Mouse (Mus musculus): ENCODE measurements around the gene Akr1b3. TPM values are rescaled to one million over a fixed set of nuclear protein-coding genes. Genes with fewer than 3 reads are reported as not detected.

Gene Akr1b3
- total and polyA plus RNA-seq, 2 experiments from 2014 or later = 88.6 to 98.3 TPM

DNA sequence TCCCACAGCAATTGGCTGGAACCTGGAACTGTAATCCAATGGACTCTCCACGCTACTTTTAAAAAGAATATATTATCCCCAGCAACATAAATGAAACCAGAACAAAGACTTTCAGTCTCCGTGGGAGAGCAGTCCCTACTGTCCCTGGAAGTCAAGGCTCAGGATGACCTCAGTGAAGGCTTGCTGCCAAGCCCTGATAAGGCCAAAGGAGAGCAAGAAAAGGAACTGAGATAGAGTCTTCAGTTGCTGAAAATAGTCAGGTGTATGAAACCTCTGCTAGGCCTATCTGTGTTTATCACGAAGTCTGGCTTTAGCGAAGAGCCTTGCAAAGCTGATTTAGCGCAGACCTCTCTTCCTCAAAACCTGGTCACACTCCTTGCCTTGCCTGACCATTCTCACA, 14.1 kb upstream of the Akr1b3 start:
- Histone ChIP-seq H3K4me1 (ENCODE audit: insufficient read depth) (no peaks in the 10 kb centered on the region), H3K27ac (ENCODE audit: low read depth, low read length) (no peak overlapping the region), H3K4me3 (ENCODE audit: low read depth, low read length) (no peak overlapping the region), H3K27me3 (ENCODE audit: insufficient read depth, low read length) (no peaks in the 10 kb centered on the region), H3K9me3 (ENCODE audit: low read length) (no peaks in the 10 kb centered on the region), H3K36me3 (ENCODE audit: insufficient read depth) (no peaks in the 10 kb centered on the region), H3K4me2 (ENCODE audit: low read depth) (no peak overlapping the region), H3K9ac (no peak overlapping the region)
- no peak for DNase-seq
- no peak for TF ChIP-seq CTCF (IDR thresholded peaks at IDR 0.05; ENCODE audit: low read depth)
- ATAC-seq = no peak
- WGBS = 79% methylated on average over 5 of the region's 5 CpGs

DNA sequence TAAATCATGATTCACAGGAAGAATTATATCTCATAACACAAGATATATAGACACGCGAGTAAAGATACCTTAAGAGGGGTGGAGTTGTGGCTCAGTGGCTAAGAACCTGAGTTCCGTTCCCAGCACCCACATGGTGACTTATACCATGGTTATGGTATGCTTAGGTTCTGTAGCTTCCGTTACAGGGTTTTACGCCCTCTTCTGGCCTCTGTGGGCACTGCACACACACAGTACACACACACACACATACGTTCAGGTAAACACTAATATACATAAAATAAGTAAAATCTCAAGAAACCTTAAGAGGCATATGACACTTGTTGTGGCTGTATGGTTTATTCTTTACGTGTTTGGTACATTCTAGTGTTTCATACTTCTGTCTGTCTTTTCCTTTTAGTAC, 4.8 kb upstream of the Akr1b3 start:
- no peak overlapping the region for H3K4me2 ChIP-seq (ENCODE audit: low read depth)
- no peak overlapping the region for H3K27ac ChIP-seq (ENCODE audit: low read depth, low read length)
- H3K9ac ChIP-seq = no peak overlapping the region
- no peaks in the 10 kb centered on the region for H3K27me3 ChIP-seq (ENCODE audit: insufficient read depth, low read length)
- H3K4me3 ChIP-seq (ENCODE audit: low read depth, low read length) = no peak overlapping the region
- no peaks in the 10 kb centered on the region for H3K4me1 ChIP-seq (ENCODE audit: insufficient read depth)
- ATAC-seq = no peak
- H3K9me3 ChIP-seq (ENCODE audit: low read length) = no peaks in the 10 kb centered on the region
- WGBS = 97% methylated on average over 7 of the region's 7 CpGs
- no peaks in the 10 kb centered on the region for H3K36me3 ChIP-seq (ENCODE audit: insufficient read depth)
- DNase-seq = no peak
- no peak for TF ChIP-seq CTCF (IDR thresholded peaks at IDR 0.05; ENCODE audit: low read depth)

GRCm38 (mm10) chr6:34318636-34319035, 1.4 kb upstream of the Akr1b3 start:
- Histone ChIP-seq H3K27ac (ENCODE audit: low read depth, low read length) (no peak overlapping the region), H3K9ac (no peak overlapping the region), H3K4me2 (ENCODE audit: low read depth) (no peak overlapping the region), H3K9me3 (ENCODE audit: low read length) (no peaks in the 10 kb centered on the region), H3K4me3 (ENCODE audit: low read depth, low read length) (no peak overlapping the region), H3K36me3 (ENCODE audit: insufficient read depth) (no peaks in the 10 kb centered on the region), H3K27me3 (ENCODE audit: insufficient read depth, low read length) (no peaks in the 10 kb centered on the region), H3K4me1 (ENCODE audit: insufficient read depth) (no peaks in the 10 kb centered on the region)
- ATAC-seq (no peak), DNase-seq (no peak)
- WGBS = 71% methylated on average over 6 of the region's 6 CpGs
- TF ChIP-seq CTCF (IDR thresholded peaks at IDR 0.05; ENCODE audit: low read depth) = no peak

DNA sequence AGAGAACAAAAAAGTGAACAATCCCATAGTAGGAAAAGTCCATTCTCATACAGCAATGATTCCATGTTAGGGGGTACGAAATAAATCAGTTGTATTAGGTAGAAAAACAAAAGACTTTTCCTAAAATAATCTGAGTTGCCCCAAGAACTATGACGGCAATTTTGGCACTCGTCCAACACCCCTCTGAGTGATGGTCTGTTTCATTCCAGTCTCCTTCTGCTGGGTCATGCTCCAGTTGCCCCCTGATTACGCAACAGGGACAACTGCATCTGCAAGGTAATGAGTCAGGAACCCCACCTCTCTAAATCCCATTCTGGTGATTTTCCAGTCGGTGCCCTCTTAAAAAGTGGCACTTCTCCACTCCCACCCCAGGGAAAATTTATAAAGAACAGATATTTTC, 894 bp upstream of the Akr1b3 start:
- no peaks in the 10 kb centered on the region for H3K9me3 ChIP-seq (ENCODE audit: low read length)
- H3K4me2 ChIP-seq (ENCODE audit: low read depth) = peak overlapping the region; percentile 91
- 47% methylated on average over 5 of the region's 5 CpGs for WGBS
- H3K4me1 ChIP-seq (ENCODE audit: insufficient read depth) = no peaks in the 10 kb centered on the region
- no peak overlapping the region for H3K9ac ChIP-seq
- DNase-seq = no peak
- no peak for TF ChIP-seq CTCF (IDR thresholded peaks at IDR 0.05; ENCODE audit: low read depth)
- no peak overlapping the region for H3K4me3 ChIP-seq (ENCODE audit: low read depth, low read length)
- H3K27ac ChIP-seq (ENCODE audit: low read depth, low read length) = no peak overlapping the region
- no peaks in the 10 kb centered on the region for H3K36me3 ChIP-seq (ENCODE audit: insufficient read depth)
- ATAC-seq = no peak
- no peaks in the 10 kb centered on the region for H3K27me3 ChIP-seq (ENCODE audit: insufficient read depth, low read length)

DNA sequence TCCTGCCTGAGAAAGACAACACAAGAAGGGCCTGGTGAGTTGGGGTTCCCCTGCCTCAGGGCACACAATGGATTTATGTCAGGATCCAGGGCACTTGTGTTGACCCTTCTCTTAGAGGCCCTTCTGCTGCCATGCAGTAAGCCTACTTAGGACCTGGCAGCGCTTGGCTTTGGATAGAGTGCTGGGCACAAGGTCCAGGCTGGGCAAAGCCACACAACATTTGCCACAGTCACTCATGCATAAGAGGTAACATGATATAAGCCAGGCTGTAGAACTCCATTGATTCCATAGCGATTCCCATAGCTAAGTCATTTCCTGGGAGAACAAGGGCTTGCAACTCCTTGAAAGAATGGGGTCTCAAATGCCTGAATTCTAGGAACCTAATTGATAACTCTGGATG, 3.4 kb downstream of the Akr1b3 start:
- ATAC-seq = no peak

GRCm38 (mm10) chr6:34313386-34313785, 3.9 kb downstream of the Akr1b3 start:
- Histone ChIP-seq H3K27me3 (ENCODE audit: insufficient read depth, low read length) (no peaks in the 10 kb centered on the region), H3K36me3 (ENCODE audit: insufficient read depth) (peaks cover 36% of the 10 kb centered on the region), H3K27ac (ENCODE audit: low read depth, low read length) (no peak overlapping the region), H3K9ac (no peak overlapping the region), H3K4me1 (ENCODE audit: insufficient read depth) (no peaks in the 10 kb centered on the region), H3K4me3 (ENCODE audit: low read depth, low read length) (no peak overlapping the region), H3K9me3 (ENCODE audit: low read length) (no peaks in the 10 kb centered on the region), H3K4me2 (ENCODE audit: low read depth) (no peak overlapping the region)
- DNase-seq (no peak), ATAC-seq (no peak)
- 86% methylated on average over 9 of the region's 9 CpGs for WGBS
- no peak for TF ChIP-seq CTCF (IDR thresholded peaks at IDR 0.05; ENCODE audit: low read depth)

More for the DNA sequence above, 3.4 kb downstream of the Akr1b3 start:
- Histone ChIP-seq H3K27me3 (ENCODE audit: insufficient read depth, low read length) (no peaks in the 10 kb centered on the region), H3K36me3 (ENCODE audit: insufficient read depth) (peaks cover 31% of the 10 kb centered on the region), H3K27ac (ENCODE audit: low read depth, low read length) (no peak overlapping the region), H3K4me1 (ENCODE audit: insufficient read depth) (no peaks in the 10 kb centered on the region), H3K9ac (no peak overlapping the region), H3K4me3 (ENCODE audit: low read depth, low read length) (no peak overlapping the region), H3K9me3 (ENCODE audit: low read length) (no peaks in the 10 kb centered on the region), H3K4me2 (ENCODE audit: low read depth) (no peak overlapping the region)
- DNase-seq = no peak
- no peak for TF ChIP-seq CTCF (IDR thresholded peaks at IDR 0.05; ENCODE audit: low read depth)
- WGBS = 97% methylated on average over 2 of the region's 2 CpGs

DNA sequence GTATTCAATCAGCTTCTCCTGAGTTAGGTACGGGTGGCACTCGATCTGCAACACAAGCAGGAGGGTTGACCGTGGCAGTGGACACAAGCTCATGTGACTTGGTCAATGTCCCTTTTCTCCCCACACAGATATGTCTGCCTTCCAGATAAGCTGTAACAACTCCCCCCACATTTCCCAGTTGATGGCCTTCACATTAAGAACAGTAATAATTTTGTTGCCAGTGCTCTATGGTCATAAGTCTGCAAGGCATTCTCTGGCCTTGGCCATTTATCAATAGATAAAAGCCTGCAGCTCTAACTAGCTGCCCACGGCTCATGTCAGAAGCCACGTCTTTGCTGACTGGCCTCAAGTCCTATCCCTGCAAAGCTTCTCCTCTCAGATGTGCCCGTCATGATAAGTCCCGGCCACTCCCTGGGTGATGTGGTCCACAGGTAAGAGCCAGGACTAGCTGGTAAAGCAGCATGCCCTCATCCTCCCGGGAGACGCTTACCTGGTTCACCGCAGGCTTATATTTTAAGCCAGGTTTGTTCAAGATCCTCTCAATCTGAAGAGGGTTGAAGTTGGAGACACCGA, 7.2 kb downstream of the Akr1b3 start:
- no peak for TF ChIP-seq CTCF (IDR thresholded peaks at IDR 0.05; ENCODE audit: low read depth)
- H3K36me3 ChIP-seq (ENCODE audit: insufficient read depth) = peaks cover 57% of the 10 kb centered on the region
- no peak for DNase-seq
- H3K9me3 ChIP-seq (ENCODE audit: low read length) = no peaks in the 10 kb centered on the region
- no peaks in the 10 kb centered on the region for H3K27me3 ChIP-seq (ENCODE audit: insufficient read depth, low read length)
- 95% methylated on average over 11 of the region's 11 CpGs for whole genome bisulfite sequencing
- no peak overlapping the region for H3K4me2 ChIP-seq (ENCODE audit: low read depth)
- no peak overlapping the region for H3K27ac ChIP-seq (ENCODE audit: low read depth, low read length)
- no peak overlapping the region for H3K4me3 ChIP-seq (ENCODE audit: low read depth, low read length)
- H3K4me1 ChIP-seq (ENCODE audit: insufficient read depth) = no peaks in the 10 kb centered on the region
- ATAC-seq = no peak
- H3K9ac ChIP-seq = no peak overlapping the region
